Mouse (Mus musculus): ENCODE data around the gene Mllt11.

GRCm38 (mm10) chr3:95217255-95218134 is 14.5 kb downstream of the Mllt11 start, which contains the start of gene Gabpb2:
- TF ChIP-seq POLR2A (IDR thresholded peaks at IDR 0.05; ENCODE audit: extremely low read depth, insufficient read depth, low read length) = peak; percentile 83
- peak; percentile 50 for TF ChIP-seq CTCF (IDR thresholded peaks at IDR 0.05; ENCODE audit: extremely low read depth, insufficient read depth, low read length)
